Mouse (Mus musculus): ENCODE results near the gene Gli2.

DNA sequence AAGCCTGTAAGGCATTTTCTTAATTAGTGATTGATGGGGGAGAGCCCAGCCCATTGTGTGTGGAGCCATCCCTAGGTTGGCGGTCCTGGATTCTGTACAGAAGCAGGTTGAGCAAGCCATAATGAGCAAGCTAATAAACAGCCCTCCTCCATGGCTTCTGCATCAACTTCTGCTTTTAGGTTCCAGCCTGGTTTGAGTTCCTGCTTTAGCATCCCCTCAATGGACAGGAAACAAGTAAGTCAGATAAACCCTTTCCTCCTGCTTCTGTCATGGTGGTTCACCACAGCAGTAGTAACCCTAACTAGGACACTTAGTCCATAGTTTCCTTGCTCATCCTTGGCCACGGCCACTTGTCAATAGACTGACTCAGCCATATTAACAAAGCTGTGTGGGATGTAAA, 238.4 kb downstream of the Gli2 start:
- no peak for TF ChIP-seq POLR2A (IDR thresholded peaks at IDR 0.05; ENCODE audit: borderline replicate concordance, extremely low read depth, low read depth, low read length)
- TF ChIP-seq CTCF (IDR thresholded peaks at IDR 0.05; ENCODE audit: insufficient read depth, low read length), result no peak
